Mouse (Mus musculus) midbrain, embryonic 11.5 days (tissue): ENCODE results near the gene Mapkap1. TPM values are rescaled to one million over a fixed set of nuclear protein-coding genes. Genes with fewer than 3 reads are reported as not detected.
A peak's percentile ranks its signal among the peaks of the same experiment; 100 is the strongest.

Experiments used
- ATAC-seq: fragments of 200-750 bp; cut with Nextera tagmentation; 2 replicates; pipeline ENCODE4 v1.8.0; 2017; ENCODE audit warnings: moderate TSS enrichment, moderate library complexity; ENCODE audit not compliant: low FRiP score
- DNase-seq: peaks from one replicate; pipeline ENCODE4 v3.0.0; 2015; ENCODE audit warnings: low spot score; ENCODE audit errors: missing footprints
- H3K27ac ChIP-seq: fragments of 300-500 bp; sonication (generic); 2 replicates; pipeline ENCODE4 v1.5.1; 2014; ENCODE audit warnings: low read depth, low read length
- H3K27me3 ChIP-seq: fragments of 300-500 bp; sonication (generic); 2 replicates; pipeline ENCODE4 v1.6.1; 2014; ENCODE audit warnings: mild to moderate bottlenecking, low read length, moderate library complexity, mixed read lengths; ENCODE audit not compliant: control insufficient read depth, insufficient read depth
- H3K36me3 ChIP-seq: fragments of 300-500 bp; sonication (generic); 2 replicates; pipeline ENCODE4 v1.6.1; 2014; ENCODE audit warnings: mild to moderate bottlenecking, low read length, moderate library complexity, mixed read lengths; ENCODE audit not compliant: control insufficient read depth, insufficient read depth
- H3K4me1 ChIP-seq: fragments of 300-500 bp; sonication (generic); 2 replicates; pipeline ENCODE4 v1.6.1; 2014; ENCODE audit warnings: low read length; ENCODE audit not compliant: control insufficient read depth, insufficient read depth
- H3K4me2 ChIP-seq: fragments of 300-500 bp; sonication (generic); 2 replicates; pipeline ENCODE4 v1.6.1; 2014; ENCODE audit warnings: mild to moderate bottlenecking, moderate library complexity
- H3K4me3 ChIP-seq: fragments of 300-500 bp; sonication (generic); 2 replicates; pipeline ENCODE4 v1.5.1; 2014; ENCODE audit warnings: low read depth, low read length
- H3K9ac ChIP-seq: fragments of 300-500 bp; sonication (generic); 2 replicates; pipeline ENCODE4 v1.6.1; 2014; ENCODE audit warnings: low read length
- H3K9me3 ChIP-seq: fragments of 300-500 bp; sonication (generic); 2 replicates; pipeline ENCODE4 v1.6.1; 2016; ENCODE audit warnings: low read length; ENCODE audit not compliant: control insufficient read depth
- WGBS: fragments of 180-500 bp; shearing (Covaris S2); extraction: QIAGEN DNeasy Blood & Tissue Kit; methylation state at CpG from one replicate; pipeline ENCODE4 v1.1.7; 2014; 5-methylcytosine and 5-hydroxymethylcytosine counted together
- polyA plus RNA-seq: library from polyadenylated mRNA; unstranded; fragments of >200 nt; fragmentation: Nextera tagmentation; extraction: Ambion mirVana; gene quantifications from 2 replicates; pipeline ENCODE4 v1.2.1, GENCODE M21; 2014

Mapkap1 gene
- polyA plus RNA-seq, 1 experiment from 2014 or later, result 98.4 TPM

- no peak overlapping the region; the same call in 1 of the 2 replicates for H3K27ac ChIP-seq
- H3K4me3 ChIP-seq, result no peak overlapping the region
- no peak overlapping the region for H3K9ac ChIP-seq
- peaks cover 8% of the 10 kb centered on the region for H3K4me1 ChIP-seq
- H3K4me2 ChIP-seq, result no peak overlapping the region
- no peak for DNase-seq
- H3K27me3 ChIP-seq, result no peaks in the 10 kb centered on the region
- WGBS, result 71% methylated on average over 14 of the region's 14 CpGs
- no peaks in the 10 kb centered on the region for H3K9me3 ChIP-seq
- no peak for ATAC-seq
- no peaks in the 10 kb centered on the region for H3K36me3 ChIP-seq
These were observed 228.9 kb downstream of the Mapkap1 start for GRCm38 (mm10) chr2:34635249-34636165.

GRCm38 (mm10) chr2:34638955-34639650, 232.5 kb downstream of the Mapkap1 start:
- ATAC-seq (peak; percentile 76), DNase-seq (peak; percentile 97)
- H3K27ac ChIP-seq, result no peak overlapping the region
- peaks cover 6% of the 10 kb centered on the region for H3K4me1 ChIP-seq
- 24% methylated on average over 37 of the region's 37 CpGs for WGBS
- peak overlapping the region; percentile 65 for H3K9ac ChIP-seq
- H3K36me3 ChIP-seq, result no peaks in the 10 kb centered on the region
- H3K4me2 ChIP-seq, result peak overlapping the region; percentile 82
- no peaks in the 10 kb centered on the region for H3K27me3 ChIP-seq
- H3K4me3 ChIP-seq, result peak overlapping the region; percentile 28
- H3K9me3 ChIP-seq, result no peaks in the 10 kb centered on the region

DNA sequence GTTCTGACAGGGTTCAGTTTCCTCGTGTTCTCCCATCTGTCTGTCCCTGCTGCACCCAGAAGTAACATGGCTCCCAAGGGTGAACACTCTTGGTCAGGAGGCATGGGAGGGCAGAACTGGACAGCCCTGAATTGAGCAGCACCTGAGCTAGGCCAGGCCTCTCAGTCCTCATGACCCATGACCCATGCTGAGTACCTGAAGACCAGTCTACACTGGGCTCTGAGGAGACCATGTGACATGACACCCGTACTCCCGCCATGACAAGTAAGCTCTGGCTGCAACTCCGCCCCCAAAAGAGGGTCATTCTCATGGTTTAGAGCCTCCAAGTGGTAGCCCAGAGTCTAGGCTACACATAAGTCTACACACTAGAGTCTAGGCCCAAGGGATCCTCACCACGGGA, 233.2 kb downstream of the Mapkap1 start:
- Histone ChIP-seq H3K36me3 (no peaks in the 10 kb centered on the region), H3K9me3 (no peaks in the 10 kb centered on the region), H3K4me1 (peaks cover 4% of the 10 kb centered on the region), H3K27me3 (no peaks in the 10 kb centered on the region), H3K27ac (no peak overlapping the region), H3K4me2 (no peak overlapping the region), H3K9ac (no peak overlapping the region), H3K4me3 (no peak overlapping the region)
- DNase-seq (peak; percentile 84), ATAC-seq (no peak)
- 60% methylated on average over 5 of the region's 5 CpGs for WGBS

- ATAC-seq (no peak), DNase-seq (no peak)
- Histone ChIP-seq H3K36me3 (no peaks in the 10 kb centered on the region), H3K9ac (no peak overlapping the region), H3K9me3 (no peaks in the 10 kb centered on the region), H3K4me2 (no peak overlapping the region), H3K27me3 (peaks cover 6% of the 10 kb centered on the region), H3K27ac (no peak overlapping the region), H3K4me1 (0 out of 2 replicates have a peak, but pooled peaks cover 5% of the 10 kb centered on the region), H3K4me3 (no peak overlapping the region)
- 34% methylated on average over 2 of the region's 2 CpGs for WGBS
These were observed 235.8 kb downstream of the Mapkap1 start for GRCm38 (mm10) chr2:34642351-34642750.

DNA sequence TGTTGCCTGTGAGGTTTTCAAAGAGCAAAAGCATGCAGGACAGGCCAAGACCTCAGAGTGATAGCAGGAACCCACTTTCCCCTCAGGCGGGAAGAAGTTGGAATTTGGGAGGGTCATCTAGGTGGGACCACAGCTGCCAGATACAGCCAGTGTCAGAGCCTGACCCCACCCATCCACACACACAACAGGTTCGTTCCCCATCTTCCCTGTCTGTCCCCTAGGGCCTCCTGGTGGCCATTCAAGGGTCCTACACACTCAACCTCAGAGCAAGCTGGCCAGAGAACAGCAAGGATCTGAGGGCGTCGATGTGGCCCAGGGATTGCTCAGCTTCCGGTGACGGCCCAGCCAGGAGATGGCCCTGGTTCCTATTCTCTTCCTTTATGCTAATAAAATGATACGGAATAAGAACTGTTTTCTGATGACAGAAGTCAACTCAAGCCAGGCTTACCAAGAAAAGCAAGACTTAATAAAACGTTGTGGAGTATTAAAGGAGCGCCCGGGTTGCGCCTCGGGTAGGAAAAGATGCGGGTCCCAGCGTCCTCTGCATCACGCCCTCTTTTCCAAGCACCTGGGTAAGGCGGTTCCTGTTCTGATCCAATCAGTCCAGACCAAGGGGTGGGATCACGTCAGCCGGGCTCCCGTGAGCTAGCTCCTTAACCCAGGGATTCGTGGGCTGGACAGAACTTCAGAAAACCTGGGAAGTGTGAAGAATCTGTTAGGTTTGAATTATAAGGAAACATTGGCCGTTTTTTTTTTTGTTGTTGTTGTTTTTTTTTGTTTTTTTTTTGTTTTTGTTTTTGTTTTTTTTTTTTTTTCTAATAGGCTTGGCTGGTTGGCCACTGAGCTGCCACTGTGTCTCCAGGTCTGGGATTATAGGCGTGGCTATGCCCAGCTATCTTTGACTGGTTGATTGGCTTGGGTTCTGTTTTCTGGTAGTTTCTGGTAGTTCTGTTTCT, 238.3 kb downstream of the Mapkap1 start:
- Histone ChIP-seq H3K36me3 (no peaks in the 10 kb centered on the region), H3K27me3 (peaks cover 6% of the 10 kb centered on the region), H3K9me3 (no peaks in the 10 kb centered on the region), H3K4me2 (no peak overlapping the region), H3K4me3 (no peak overlapping the region), H3K4me1 (0 out of 2 replicates have a peak, but pooled peaks cover 5% of the 10 kb centered on the region), H3K27ac (no peak overlapping the region), H3K9ac (no peak overlapping the region)
- 25% methylated on average over 22 of the region's 22 CpGs for WGBS
- ATAC-seq (0 out of 2 replicates have a peak, but pooled peaks have one; percentile 8), DNase-seq (peak; percentile 90)

DNA sequence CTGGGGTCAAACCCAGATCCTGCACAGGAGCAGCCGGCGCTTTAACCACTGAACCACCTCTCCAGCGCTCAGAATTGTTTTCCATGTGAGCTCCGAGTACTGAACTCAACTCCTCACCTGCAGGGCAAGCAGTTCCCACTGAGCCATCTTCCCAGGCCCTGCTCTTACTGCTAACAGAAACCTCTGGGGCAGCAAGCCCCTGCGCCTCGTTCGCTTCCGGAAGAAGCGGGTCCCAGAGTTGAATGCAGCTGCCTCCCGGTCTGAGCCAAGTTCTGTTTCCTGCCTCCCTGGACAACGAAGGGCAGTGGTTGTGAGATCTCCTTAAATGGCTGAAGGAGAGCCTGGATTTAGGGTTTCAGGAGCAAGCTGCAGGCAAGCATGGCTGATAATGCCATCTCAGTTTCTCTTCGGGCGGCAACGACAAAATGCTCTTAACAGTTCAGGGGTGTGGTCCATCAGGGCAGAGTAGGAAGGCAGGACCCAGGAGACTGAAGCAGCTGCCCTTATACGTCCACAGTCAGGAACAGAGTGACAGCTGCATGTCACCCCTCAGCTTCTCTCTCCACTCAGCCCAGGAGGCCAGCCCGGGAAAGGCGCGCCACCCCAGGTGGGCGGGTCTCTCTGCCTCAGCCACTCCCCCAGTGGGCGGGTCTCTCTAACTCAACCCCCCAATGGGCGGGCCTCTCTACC, 239.4 kb downstream of the Mapkap1 start:
- WGBS, result 15% methylated on average over 21 of the region's 21 CpGs
- Histone ChIP-seq H3K4me1 (0 out of 2 replicates have a peak, but pooled peaks cover 5% of the 10 kb centered on the region), H3K4me2 (peak overlapping the region; percentile 43), H3K9me3 (no peaks in the 10 kb centered on the region), H3K27me3 (peaks cover 6% of the 10 kb centered on the region), H3K4me3 (peak overlapping the region; percentile 26), H3K36me3 (no peaks in the 10 kb centered on the region), H3K27ac (no peak overlapping the region), H3K9ac (peak overlapping the region; percentile 34)
- DNase-seq, result peak; percentile 92
- ATAC-seq, result peak; percentile 84

DNA sequence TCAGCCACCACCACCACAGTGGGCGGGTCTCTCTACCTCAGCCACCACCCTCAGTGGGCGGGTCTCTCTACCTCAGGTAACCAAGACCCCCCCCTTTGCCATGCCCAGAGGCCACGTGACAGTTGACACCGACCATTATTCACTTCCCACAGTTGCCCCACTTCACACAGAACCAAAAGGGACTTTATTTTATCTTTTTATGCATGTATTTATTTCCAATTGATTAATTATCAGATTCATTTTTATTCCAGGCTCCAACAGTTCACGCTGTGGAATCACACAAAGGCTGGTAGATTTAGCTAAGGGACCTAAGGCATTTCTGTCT, 239.9 kb downstream of the Mapkap1 start:
- no peak overlapping the region for H3K9ac ChIP-seq
- 9% methylated on average over 5 of the region's 5 CpGs for WGBS
- peak overlapping the region; percentile 43 for H3K4me2 ChIP-seq
- H3K9me3 ChIP-seq, result no peaks in the 10 kb centered on the region
- H3K4me3 ChIP-seq, result peak overlapping the region; percentile 26; the same call in 1 of the 2 replicates
- no peaks in the 10 kb centered on the region for H3K36me3 ChIP-seq
- DNase-seq (no peak), ATAC-seq (no peak)
- H3K27ac ChIP-seq, result no peak overlapping the region
- H3K4me1 ChIP-seq, result 0 out of 2 replicates have a peak, but pooled peaks cover 5% of the 10 kb centered on the region
- peaks cover 6% of the 10 kb centered on the region for H3K27me3 ChIP-seq

GRCm38 (mm10) chr2:34647410-34647809, 240.8 kb downstream of the Mapkap1 start:
- Histone ChIP-seq H3K9ac (no peak overlapping the region), H3K27me3 (peaks cover 6% of the 10 kb centered on the region), H3K4me2 (no peak overlapping the region), H3K27ac (no peak overlapping the region), H3K4me1 (0 out of 2 replicates have a peak, but pooled peaks cover 5% of the 10 kb centered on the region), H3K36me3 (no peaks in the 10 kb centered on the region), H3K4me3 (no peak overlapping the region), H3K9me3 (no peaks in the 10 kb centered on the region)
- no peak for ATAC-seq
- no peak for DNase-seq
- WGBS, result 63% methylated on average over 11 of the region's 11 CpGs
